Mouse (Mus musculus) spleen, adult 12 weeks (tissue): ENCODE data around the gene 4931429L15Rik.
"Not testable (repeated sequence)": the region's sequence is repeated elsewhere in the genome, so short reads cannot be mapped to it uniquely, and the experiment has no call there.

Experiments used
- DNase-seq: peaks from one replicate; pipeline ENCODE4 v3.0.0; 2022; ENCODE audit warnings: low spot score

Gene 4931429L15Rik

GRCm38 (mm10) chr9:46319886-46320285 lies at the start of gene 4931429L15Rik:
4931429L15Rik (minus strand) TSS chr9:46319986.
- not testable (repeated sequence) for DNase-seq

GRCm38 (mm10) chr9:46362459-46362858 lies 42.7 kb upstream of the 4931429L15Rik start:
- DNase-seq: no peak

- no peak for DNase-seq
Observed at GRCm38 (mm10) chr9:46361461-46362111, 41.8 kb upstream of the 4931429L15Rik start.

- DNase-seq: no peak
Observed at GRCm38 (mm10) chr9:46353992-46354391, 34.2 kb upstream of the 4931429L15Rik start.

GRCm38 (mm10) chr9:46353330-46353724 lies 33.5 kb upstream of the 4931429L15Rik start:
- no peak for DNase-seq

- no peak for DNase-seq
Observed at GRCm38 (mm10) chr9:46352651-46353329, 33.0 kb upstream of the 4931429L15Rik start.

GRCm38 (mm10) chr9:46350451-46350981 lies 30.7 kb upstream of the 4931429L15Rik start:
- DNase-seq: no peak

- DNase-seq: no peak
Observed at GRCm38 (mm10) chr9:46345887-46346665, 26.3 kb upstream of the 4931429L15Rik start.

GRCm38 (mm10) chr9:46339051-46339652 lies 19.4 kb upstream of the 4931429L15Rik start:
- no peak for DNase-seq

GRCm38 (mm10) chr9:46338384-46338783 lies 18.6 kb upstream of the 4931429L15Rik start:
- DNase-seq: no peak

GRCm38 (mm10) chr9:46337852-46338291 lies 18.1 kb upstream of the 4931429L15Rik start:
- DNase-seq: no peak

- DNase-seq: no peak
Observed at GRCm38 (mm10) chr9:46337331-46337730, 17.5 kb upstream of the 4931429L15Rik start.

GRCm38 (mm10) chr9:46336294-46336693 lies 16.5 kb upstream of the 4931429L15Rik start:
- not testable (repeated sequence) for DNase-seq

GRCm38 (mm10) chr9:46335461-46335995 lies 15.7 kb upstream of the 4931429L15Rik start:
- DNase-seq: no peak

GRCm38 (mm10) chr9:46334471-46335025 lies 14.8 kb upstream of the 4931429L15Rik start:
- DNase-seq: no peak

GRCm38 (mm10) chr9:46331301-46331700 lies 11.5 kb upstream of the 4931429L15Rik start:
- no peak for DNase-seq

GRCm38 (mm10) chr9:46330586-46330895 lies 10.8 kb upstream of the 4931429L15Rik start:
- DNase-seq: no peak

GRCm38 (mm10) chr9:46329801-46330585 lies 10.2 kb upstream of the 4931429L15Rik start:
- no peak for DNase-seq

GRCm38 (mm10) chr9:46329250-46329648 lies 9.5 kb upstream of the 4931429L15Rik start:
- no peak for DNase-seq

- DNase-seq: no peak
Observed at GRCm38 (mm10) chr9:46328572-46329249, 8.9 kb upstream of the 4931429L15Rik start.
